Mouse (Mus musculus) olfactory bulb, adult 2 months (tissue): ENCODE measurements around the gene Auts2.

ENCODE experiments used
- CTCF ChIP-seq: fragments of 200-500 bp; IDR thresholded peaks from 2 replicates; pipeline ENCODE4 v1.5.1; 2012; ENCODE audit warnings: low read depth, mild to moderate bottlenecking, low read length, moderate library complexity; ENCODE audit not compliant: insufficient read depth
- POLR2A ChIP-seq: fragments of 200-500 bp; IDR thresholded peaks from 2 replicates; pipeline ENCODE4 v1.6.1; 2012; ENCODE audit warnings: mild to moderate bottlenecking, low read depth, low read length, moderate library complexity; ENCODE audit not compliant: insufficient read depth

DNA sequence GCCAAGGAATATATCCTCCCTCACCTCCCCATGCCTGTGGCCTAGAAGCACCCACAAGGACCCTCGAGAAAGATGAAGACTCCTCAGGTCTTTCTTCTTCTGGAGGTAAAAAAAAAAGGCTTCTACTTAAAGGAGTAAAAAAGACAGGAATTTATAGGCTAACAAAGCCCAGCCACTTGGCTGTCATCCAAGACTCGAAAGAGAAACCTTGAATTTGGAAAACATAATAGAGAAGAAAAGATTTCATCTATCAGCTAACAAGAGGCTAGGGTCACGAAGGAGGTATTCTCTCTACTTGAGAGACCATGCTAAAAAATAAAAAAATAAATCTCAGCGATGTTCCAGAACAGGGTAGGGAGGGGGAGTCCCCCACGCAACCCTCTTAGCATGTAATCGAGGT lies 793.9 kb downstream of the Auts2 start:
- TF ChIP-seq CTCF (no peak), POLR2A (no peak)
